Mouse (Mus musculus) ES-Bruce4 (cell line): ENCODE results near the gene Gtf3c2.

ENCODE experiments used
- CTCF ChIP-seq: IDR thresholded peaks from one replicate; pipeline ENCODE4 v1.8.1; 2011; ENCODE audit warnings: low read depth, low read length
- EP300 ChIP-seq: IDR thresholded peaks from 2 replicates; pipeline ENCODE4 v1.6.1; 2011; ENCODE audit warnings: low read depth, low read length; ENCODE audit not compliant: insufficient read depth

DNA sequence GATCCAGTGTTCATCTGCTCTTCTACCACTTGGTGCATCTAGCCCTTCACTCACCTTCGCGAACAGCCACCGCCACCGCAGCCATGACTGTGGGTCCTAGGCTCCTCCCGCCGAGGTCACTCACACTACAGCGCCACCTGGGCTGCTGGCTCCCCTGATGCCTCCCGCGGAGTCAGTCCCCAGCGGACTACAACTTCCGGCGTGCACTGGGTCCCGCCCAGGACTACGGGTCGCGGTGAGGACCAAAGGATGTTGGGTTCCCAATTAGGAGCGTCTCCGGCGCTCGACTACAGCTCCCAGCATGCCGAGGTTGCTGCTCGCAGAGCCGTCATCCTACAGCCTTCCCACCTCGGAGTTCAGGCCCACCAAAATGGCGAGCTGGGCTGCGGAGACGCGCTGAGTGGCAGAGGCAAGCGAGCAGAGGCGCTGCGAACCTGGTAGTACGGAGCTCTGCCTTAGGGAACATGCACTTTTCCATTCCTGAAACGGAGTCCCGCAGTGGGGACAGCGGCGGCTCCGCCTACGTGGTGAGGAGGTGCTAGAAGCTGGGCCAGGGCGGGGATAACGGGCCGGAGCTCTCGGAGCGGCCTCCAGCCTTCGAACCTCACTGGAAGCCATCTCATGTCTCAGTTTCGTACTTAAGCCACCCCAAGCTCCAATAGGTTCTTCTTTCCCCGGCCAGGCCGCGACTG lies 13.1 kb upstream of the Gtf3c2 start, which contains the start of the genes Snx17 and Eif2b4:
- TF ChIP-seq CTCF (peak; percentile 64), EP300 (peak; percentile 19; the same call in 1 of the 2 replicates)
